Comparison of ENCODE assay signal across 24 mouse cellular contexts in the genomic region with DNA sequence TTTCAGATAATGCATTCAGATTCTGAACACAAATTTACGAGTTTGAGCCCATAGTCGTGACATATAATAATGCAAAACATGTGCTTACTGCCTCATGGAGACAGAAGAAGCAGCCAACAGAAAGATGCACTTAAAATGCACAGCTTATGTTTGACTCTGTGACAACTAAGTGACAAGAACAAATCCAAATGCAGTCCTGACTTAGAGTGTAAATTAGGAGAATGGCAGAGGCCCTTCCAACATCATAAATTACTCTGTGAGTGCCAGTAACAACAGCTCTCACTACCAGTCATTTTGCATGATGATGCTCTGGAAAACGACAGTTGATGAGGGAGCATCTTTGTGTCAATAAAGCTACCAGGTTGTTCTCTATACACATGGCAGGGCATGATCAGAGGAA.
"Had no signal": no experiment of that assay in that cellular context is flagged by ENCODE, and none has a peak within 500 bp of the region (broad histone marks: within the 10 kb centered on the region; RNA-seq: fewer than 3 reads in every experiment).

No protein-coding gene starts in this region.

- DNase-seq: kidney, adult 8-10 months; kidney, postnatal 14 days; kidney, postnatal 4 days; liver; lung, adult 18-20 months; lung, postnatal 10 days; lung, postnatal 36 days; right cerebral cortex, postnatal 25 days; spleen, adult 18-20 months; thymus, postnatal 25 days had no signal

- H3K4me1 ChIP-seq: kidney, embryonic 15.5 days; limb, embryonic 10.5 days; limb, embryonic 13.5 days; liver, embryonic 12.5 days; liver, embryonic 15.5 days; lung, embryonic 15.5 days; megakaryocyte, embryonic 14.5 days; midbrain, embryonic 10.5 days; midbrain, embryonic 13.5 days; neural tube, embryonic 12.5 days; neural tube, embryonic 15.5 days; stomach, embryonic 15.5 days had no signal

- H3K27ac ChIP-seq: kidney, embryonic 15.5 days; limb, embryonic 10.5 days; limb, embryonic 13.5 days; liver, embryonic 12.5 days; liver, embryonic 15.5 days; lung, embryonic 15.5 days; midbrain, embryonic 10.5 days; midbrain, embryonic 13.5 days; neural tube, embryonic 12.5 days; neural tube, embryonic 15.5 days; stomach, embryonic 15.5 days had no signal

- ATAC-seq: liver, embryonic 12.5 days; midbrain, embryonic 13.5 days; midbrain, embryonic 16.5 days had no signal

- H3K9me3 ChIP-seq: kidney, embryonic 15.5 days; limb, embryonic 10.5 days; limb, embryonic 13.5 days; liver, embryonic 12.5 days; liver, embryonic 15.5 days; lung, embryonic 15.5 days; megakaryocyte, embryonic 14.5 days; midbrain, embryonic 10.5 days; midbrain, embryonic 13.5 days; neural tube, embryonic 12.5 days; neural tube, embryonic 15.5 days; stomach, embryonic 15.5 days had no signal

- H3K36me3 ChIP-seq: kidney, embryonic 15.5 days; limb, embryonic 10.5 days; limb, embryonic 13.5 days; liver, embryonic 12.5 days; liver, embryonic 15.5 days; lung, embryonic 15.5 days; midbrain, embryonic 10.5 days; midbrain, embryonic 13.5 days; neural tube, embryonic 12.5 days; neural tube, embryonic 15.5 days; stomach, embryonic 15.5 days had no signal

- H3K9ac ChIP-seq: kidney, embryonic 15.5 days; limb, embryonic 13.5 days; liver, embryonic 12.5 days; liver, embryonic 15.5 days; lung, embryonic 15.5 days; midbrain, embryonic 13.5 days; neural tube, embryonic 12.5 days; neural tube, embryonic 15.5 days; stomach, embryonic 15.5 days had no signal

- H3K4me2 ChIP-seq: kidney, embryonic 15.5 days; limb, embryonic 13.5 days; liver, embryonic 12.5 days; liver, embryonic 15.5 days; lung, embryonic 15.5 days; midbrain, embryonic 13.5 days; neural tube, embryonic 12.5 days; neural tube, embryonic 15.5 days; stomach, embryonic 15.5 days had no signal

- H3K4me3 ChIP-seq: kidney, embryonic 15.5 days; limb, embryonic 10.5 days; limb, embryonic 13.5 days; liver, embryonic 12.5 days; liver, embryonic 15.5 days; lung, embryonic 15.5 days; megakaryocyte, embryonic 14.5 days; midbrain, embryonic 10.5 days; midbrain, embryonic 13.5 days; myocyte; neural tube, embryonic 12.5 days; neural tube, embryonic 15.5 days; stomach, embryonic 15.5 days had no signal

- H3K27me3 ChIP-seq: kidney, embryonic 15.5 days; limb, embryonic 13.5 days; liver, embryonic 12.5 days; liver, embryonic 15.5 days; lung, embryonic 15.5 days; megakaryocyte, embryonic 14.5 days; midbrain, embryonic 13.5 days; neural tube, embryonic 12.5 days; neural tube, embryonic 15.5 days; stomach, embryonic 15.5 days had no signal
